Mouse (Mus musculus): ENCODE measurements around the gene Kpnb1. TPM values are rescaled to one million over a fixed set of nuclear protein-coding genes. Genes with fewer than 3 reads are reported as not detected.

Kpnb1 gene
- polyA plus RNA-seq, 1 experiment, result 22.8 TPM

GRCm38 (mm10) chr11:97186947-97187763, 526 bp downstream of the Kpnb1 start:
- TF ChIP-seq CTCF (IDR thresholded peaks at IDR 0.05; ENCODE audit: extremely low read depth, insufficient read depth, insufficient read length, insufficient replicate concordance) (no peak), POLR2A (IDR thresholded peaks at IDR 0.05; ENCODE audit: low read depth, low read length) (no peak)

GRCm38 (mm10) chr11:97185704-97186614, 1.7 kb downstream of the Kpnb1 start:
- 67% methylated on average over 5 of the region's 5 CpGs for WGBS
- H3K36me3 ChIP-seq (ENCODE audit: control insufficient read depth, insufficient read depth, low read length), result peaks cover 18% of the 10 kb centered on the region
- H3K27me3 ChIP-seq (ENCODE audit: control insufficient read depth, insufficient read depth, low read length), result no peaks in the 10 kb centered on the region
- H3K4me1 ChIP-seq (ENCODE audit: control insufficient read depth, insufficient read depth, insufficient read length), result 0 out of 2 replicates have a peak, but pooled peaks cover 2% of the 10 kb centered on the region
- H3K27ac ChIP-seq (ENCODE audit: insufficient read depth, low read length), result no peak overlapping the region
- no peak for DNase-seq (ENCODE audit: low read depth in 1 of 2, low spot score in 2 of 2)
- H3K4me3 ChIP-seq (ENCODE audit: extremely low read depth, insufficient read depth, insufficient read length), result no peak overlapping the region
- no peak for TF ChIP-seq CTCF (IDR thresholded peaks at IDR 0.05; ENCODE audit: extremely low read depth, insufficient read depth, insufficient read length, insufficient replicate concordance)
- TF ChIP-seq POLR2A (IDR thresholded peaks at IDR 0.05; ENCODE audit: low read depth, low read length), result no peak

More at GRCm38 (mm10) chr11:97186947-97187763, 526 bp downstream of the Kpnb1 start:
- Histone ChIP-seq H3K27ac (ENCODE audit: insufficient read depth, low read length) (peak overlapping the region; percentile 94), H3K4me3 (ENCODE audit: extremely low read depth, insufficient read depth, insufficient read length) (peak overlapping the region; percentile 99), H3K36me3 (ENCODE audit: control insufficient read depth, insufficient read depth, low read length) (peaks cover 13% of the 10 kb centered on the region), H3K4me1 (ENCODE audit: control insufficient read depth, insufficient read depth, insufficient read length) (peaks cover 5% of the 10 kb centered on the region; the same call in 1 of the 2 replicates), H3K27me3 (ENCODE audit: control insufficient read depth, insufficient read depth, low read length) (no peaks in the 10 kb centered on the region)
- WGBS, result under 1% methylated on average over 70 of the region's 74 CpGs
- DNase-seq (ENCODE audit: low read depth in 1 of 2, low spot score in 2 of 2), result peak; percentile 83 to 98

- no peak for TF ChIP-seq POLR2A (IDR thresholded peaks at IDR 0.05; ENCODE audit: low read depth, low read length)
- no peak for TF ChIP-seq CTCF (IDR thresholded peaks at IDR 0.05; ENCODE audit: extremely low read depth, insufficient read depth, insufficient read length, insufficient replicate concordance)
- Histone ChIP-seq H3K27me3 (ENCODE audit: control insufficient read depth, insufficient read depth, low read length) (no peaks in the 10 kb centered on the region), H3K4me3 (ENCODE audit: extremely low read depth, insufficient read depth, insufficient read length) (no peak overlapping the region), H3K36me3 (ENCODE audit: control insufficient read depth, insufficient read depth, low read length) (peaks cover 27% of the 10 kb centered on the region), H3K4me1 (ENCODE audit: control insufficient read depth, insufficient read depth, insufficient read length) (no peaks in the 10 kb centered on the region), H3K27ac (ENCODE audit: insufficient read depth, low read length) (no peak overlapping the region)
- DNase-seq (ENCODE audit: low read depth in 1 of 2, low spot score in 2 of 2), result no peak
- WGBS, result 84% methylated on average over 5 of the region's 5 CpGs
Observed at GRCm38 (mm10) chr11:97184875-97185274, 2.8 kb downstream of the Kpnb1 start.

- 95% methylated on average over 3 of the region's 3 CpGs for WGBS
Observed at GRCm38 (mm10) chr11:97182446-97182845, 5.2 kb downstream of the Kpnb1 start.

GRCm38 (mm10) chr11:97181061-97181460, 6.6 kb downstream of the Kpnb1 start:
- Histone ChIP-seq H3K4me1 (ENCODE audit: control insufficient read depth, insufficient read depth, insufficient read length) (no peaks in the 10 kb centered on the region), H3K27me3 (ENCODE audit: control insufficient read depth, insufficient read depth, low read length) (no peaks in the 10 kb centered on the region), H3K36me3 (ENCODE audit: control insufficient read depth, insufficient read depth, low read length) (peaks cover 53% of the 10 kb centered on the region), H3K27ac (ENCODE audit: insufficient read depth, low read length) (no peak overlapping the region), H3K4me3 (ENCODE audit: extremely low read depth, insufficient read depth, insufficient read length) (no peak overlapping the region)
- 73% methylated on average over 5 of the region's 5 CpGs for WGBS
- TF ChIP-seq POLR2A (IDR thresholded peaks at IDR 0.05; ENCODE audit: low read depth, low read length) (no peak), CTCF (IDR thresholded peaks at IDR 0.05; ENCODE audit: extremely low read depth, insufficient read depth, insufficient read length, insufficient replicate concordance) (no peak)
- no peak for DNase-seq (ENCODE audit: low read depth in 1 of 2, low spot score in 2 of 2)

More at GRCm38 (mm10) chr11:97182446-97182845, 5.2 kb downstream of the Kpnb1 start:
- no peaks in the 10 kb centered on the region for H3K27me3 ChIP-seq (ENCODE audit: control insufficient read depth, insufficient read depth, low read length)
- no peak for DNase-seq (ENCODE audit: low read depth in 1 of 2, low spot score in 2 of 2)
- H3K36me3 ChIP-seq (ENCODE audit: control insufficient read depth, insufficient read depth, low read length), result peaks cover 45% of the 10 kb centered on the region
- H3K4me1 ChIP-seq (ENCODE audit: control insufficient read depth, insufficient read depth, insufficient read length), result no peaks in the 10 kb centered on the region
- TF ChIP-seq CTCF (IDR thresholded peaks at IDR 0.05; ENCODE audit: extremely low read depth, insufficient read depth, insufficient read length, insufficient replicate concordance), result no peak
- TF ChIP-seq POLR2A (IDR thresholded peaks at IDR 0.05; ENCODE audit: low read depth, low read length), result no peak
- no peak overlapping the region for H3K27ac ChIP-seq (ENCODE audit: insufficient read depth, low read length)
- H3K4me3 ChIP-seq (ENCODE audit: extremely low read depth, insufficient read depth, insufficient read length), result no peak overlapping the region

GRCm38 (mm10) chr11:97178198-97178597, 9.5 kb downstream of the Kpnb1 start:
- Histone ChIP-seq H3K36me3 (ENCODE audit: control insufficient read depth, insufficient read depth, low read length) (peaks cover 65% of the 10 kb centered on the region), H3K4me3 (ENCODE audit: extremely low read depth, insufficient read depth, insufficient read length) (no peak overlapping the region), H3K27ac (ENCODE audit: insufficient read depth, low read length) (no peak overlapping the region), H3K4me1 (ENCODE audit: control insufficient read depth, insufficient read depth, insufficient read length) (no peaks in the 10 kb centered on the region), H3K27me3 (ENCODE audit: control insufficient read depth, insufficient read depth, low read length) (no peaks in the 10 kb centered on the region)
- WGBS, result 96% methylated on average over 2 of the region's 2 CpGs
- DNase-seq (ENCODE audit: low read depth in 1 of 2, low spot score in 2 of 2), result no peak
- TF ChIP-seq POLR2A (IDR thresholded peaks at IDR 0.05; ENCODE audit: low read depth, low read length) (no peak), CTCF (IDR thresholded peaks at IDR 0.05; ENCODE audit: extremely low read depth, insufficient read depth, insufficient read length, insufficient replicate concordance) (no peak)
